Mouse (Mus musculus) right cerebral cortex, postnatal 25 days (tissue): Measurements from ENCODE around the gene Klhdc9.
A peak's percentile ranks its signal among the peaks of the same experiment; 100 is the strongest.
"Not testable (repeated sequence)": the region's sequence is repeated elsewhere in the genome, so short reads cannot be mapped to it uniquely, and the experiment has no call there.

Experiments used
- DNase-seq: peaks from one replicate; pipeline ENCODE4 v3.0.0; 2022

Gene Klhdc9

GRCm38 (mm10) chr1:171355812-171356340 lies 4.7 kb downstream of the Klhdc9 start:
- DNase-seq, result no peak

- no peak for DNase-seq
Observed at GRCm38 (mm10) chr1:171349210-171349609, 11.4 kb downstream of the Klhdc9 start.

- DNase-seq, result no peak
Observed at GRCm38 (mm10) chr1:171348665-171349064, 11.9 kb downstream of the Klhdc9 start.

GRCm38 (mm10) chr1:171346095-171346450 lies 14.5 kb downstream of the Klhdc9 start:
- DNase-seq, result no peak

- peak; percentile 92 for DNase-seq
Observed at GRCm38 (mm10) chr1:171345225-171346094, 15.1 kb downstream of the Klhdc9 start, which contains the start of the genes Nit1 and Pfdn2. Gene Nit1, minus strand, starts transcription at chr1:171345646. Gene Pfdn2, plus strand, starts transcription at chr1:171345670.

GRCm38 (mm10) chr1:171344715-171345114 lies 15.9 kb downstream of the Klhdc9 start:
- DNase-seq, result no peak

GRCm38 (mm10) chr1:171343922-171344677 lies 16.5 kb downstream of the Klhdc9 start:
- DNase-seq, result no peak

- DNase-seq, result no peak
Observed at GRCm38 (mm10) chr1:171342262-171343207, 18.1 kb downstream of the Klhdc9 start.

- no peak for DNase-seq
Observed at GRCm38 (mm10) chr1:171330216-171330560, 30.4 kb downstream of the Klhdc9 start.

GRCm38 (mm10) chr1:171329433-171330215 lies 31.0 kb downstream of the Klhdc9 start:
- DNase-seq, result peak; percentile 34

- DNase-seq, result peak; percentile 93
Observed at GRCm38 (mm10) chr1:171328839-171329432, 31.7 kb downstream of the Klhdc9 start, which contains the start of gene Dedd. Gene Dedd, plus strand, starts transcription at chr1:171329145.

- DNase-seq, result no peak
Observed at GRCm38 (mm10) chr1:171328244-171328643, 32.4 kb downstream of the Klhdc9 start.

GRCm38 (mm10) chr1:171326588-171326987 lies 34.0 kb downstream of the Klhdc9 start:
- DNase-seq, result not testable (repeated sequence)

GRCm38 (mm10) chr1:171325571-171325970 lies 35.0 kb downstream of the Klhdc9 start:
- DNase-seq, result no peak

- no peak for DNase-seq
Observed at GRCm38 (mm10) chr1:171322012-171322411, 38.6 kb downstream of the Klhdc9 start.

- no peak for DNase-seq
Observed at GRCm38 (mm10) chr1:171321415-171321814, 39.2 kb downstream of the Klhdc9 start.

- DNase-seq, result no peak
Observed at GRCm38 (mm10) chr1:171320151-171320550, 40.4 kb downstream of the Klhdc9 start.

- DNase-seq, result no peak
Observed at GRCm38 (mm10) chr1:171319748-171320147, 40.9 kb downstream of the Klhdc9 start.

- DNase-seq, result no peak
Observed at GRCm38 (mm10) chr1:171309321-171309720, 51.3 kb downstream of the Klhdc9 start.
